Mouse (Mus musculus) gastrocnemius, postnatal 10 days (tissue): ENCODE data around the gene Plekhm3. TPM values are rescaled to one million over a fixed set of nuclear protein-coding genes. Genes with fewer than 3 reads are reported as not detected.
"Not testable (repeated sequence)": the region's sequence is repeated elsewhere in the genome, so short reads cannot be mapped to it uniquely, and the experiment has no call there.

ENCODE experiments used
- DNase-seq: peaks from one replicate; pipeline ENCODE4 v3.0.0; 2021; ENCODE audit warnings: mixed read lengths
- long read RNA-seq, 2 experiments: library from polyadenylated mRNA; stranded (forward); transcript quantifications; one replicate each; pipeline ENCODE4 v2.0.0; 2021
- total RNA-seq, 2 experiments: library from RNA; stranded (reverse); gene quantifications; 2 replicates each; pipeline ENCODE4 v1.2.3; 2021

Gene Plekhm3
- 1 to 10 TPM; 5.7 to 6.9 TPM for total RNA-seq
- long read RNA-seq, experiment 1, full-length matches to known transcripts, result 1 of 1 reads
- long read RNA-seq, experiment 1, partial matches to known transcripts, result 0 of 1 reads
- long read RNA-seq, experiment 1, other reads (novel, unspliced or antisense), result 0 of 1 reads
- long read RNA-seq, experiment 2, full-length matches to known transcripts, result 1 of 2 reads
- long read RNA-seq, experiment 2, partial matches to known transcripts, result 0 of 2 reads
- long read RNA-seq, experiment 2, other reads (novel, unspliced or antisense), result 1 of 2 reads

- peak; percentile 82 for DNase-seq
These were observed at the start of gene Plekhm3 for GRCm38 (mm10) chr1:64956479-64956961. TSS of gene Plekhm3 (minus strand) at chr1:64956824.

- DNase-seq, result no peak
These were observed 49.0 kb upstream of the Plekhm3 start for GRCm38 (mm10) chr1:65005575-65005974.

- DNase-seq, result no peak
These were observed 47.9 kb upstream of the Plekhm3 start for GRCm38 (mm10) chr1:65004526-65004925.

- no peak for DNase-seq
These were observed 36.6 kb upstream of the Plekhm3 start for GRCm38 (mm10) chr1:64993206-64993605.

- no peak for DNase-seq
These were observed 31.6 kb upstream of the Plekhm3 start for GRCm38 (mm10) chr1:64988176-64988575.

GRCm38 (mm10) chr1:64986120-64986519 lies 29.5 kb upstream of the Plekhm3 start:
- DNase-seq, result peak; percentile 30

GRCm38 (mm10) chr1:64983247-64983646 lies 26.6 kb upstream of the Plekhm3 start:
- no peak for DNase-seq

GRCm38 (mm10) chr1:64978321-64978799 lies 21.7 kb upstream of the Plekhm3 start:
- no peak for DNase-seq

- no peak for DNase-seq
These were observed 18.7 kb upstream of the Plekhm3 start for GRCm38 (mm10) chr1:64975346-64975745.

- DNase-seq, result no peak
These were observed 14.1 kb upstream of the Plekhm3 start for GRCm38 (mm10) chr1:64970685-64971084.

- no peak for DNase-seq
These were observed 431 bp upstream of the Plekhm3 start for GRCm38 (mm10) chr1:64957021-64957489.

- DNase-seq, result not testable (repeated sequence)
These were observed 1.8 kb downstream of the Plekhm3 start for GRCm38 (mm10) chr1:64954786-64955185.

- no peak for DNase-seq
These were observed 6.4 kb downstream of the Plekhm3 start for GRCm38 (mm10) chr1:64950271-64950670.

- DNase-seq, result no peak
These were observed 7.2 kb downstream of the Plekhm3 start for GRCm38 (mm10) chr1:64949377-64949776.

- DNase-seq, result no peak
These were observed 10.5 kb downstream of the Plekhm3 start for GRCm38 (mm10) chr1:64946106-64946505.

GRCm38 (mm10) chr1:64945214-64945785 lies 11.3 kb downstream of the Plekhm3 start:
- no peak for DNase-seq

- DNase-seq, result no peak
These were observed 11.9 kb downstream of the Plekhm3 start for GRCm38 (mm10) chr1:64944746-64945145.

GRCm38 (mm10) chr1:64942006-64942755 lies 14.4 kb downstream of the Plekhm3 start:
- no peak for DNase-seq

GRCm38 (mm10) chr1:64938907-64939306 lies 17.7 kb downstream of the Plekhm3 start:
- no peak for DNase-seq

- no peak for DNase-seq
These were observed 18.9 kb downstream of the Plekhm3 start for GRCm38 (mm10) chr1:64937692-64938091.

GRCm38 (mm10) chr1:64932921-64933320 lies 23.7 kb downstream of the Plekhm3 start:
- DNase-seq, result no peak

GRCm38 (mm10) chr1:64930124-64930523 lies 26.5 kb downstream of the Plekhm3 start:
- no peak for DNase-seq

GRCm38 (mm10) chr1:64929673-64930072 lies 27.0 kb downstream of the Plekhm3 start:
- no peak for DNase-seq
